Mouse (Mus musculus) MEL (cell line): ENCODE data around the gene Myg1. TPM values are rescaled to one million over a fixed set of nuclear protein-coding genes. Genes with fewer than 3 reads are reported as not detected.

ENCODE experiments used
- DNase-seq: peaks from one replicate; pipeline ENCODE4 v3.0.0; 2011; ENCODE audit warnings: low read depth, low spot score
- H3K27ac ChIP-seq: 2 replicates; pipeline ENCODE4 v1.5.1; 2012; ENCODE audit warnings: low read depth, mild to moderate bottlenecking, control low read depth, low read length, moderate library complexity; ENCODE audit not compliant: control insufficient read depth
- H3K27me3 ChIP-seq, 2 experiments: fragments of 150-350 bp in 1 of 2; sonication (generic) in 1 of 2; 2 replicates each; pipeline ENCODE4 v1.6.1; 2012; ENCODE audit warnings: low read length in 2 of 2, mild to moderate bottlenecking in 2 of 2, improper control_type of control experiment in 1 of 2, moderate library complexity in 1 of 2; ENCODE audit not compliant: insufficient read depth in 2 of 2, control insufficient read depth in 1 of 2
- H3K36me3 ChIP-seq, 2 experiments: 2 replicates each; pipeline ENCODE4 v1.6.1; 2012 to 2014; ENCODE audit warnings: low read length in 2 of 2, improper control_type of control experiment in 1 of 2, inconsistent platforms in 1 of 2, mild to moderate bottlenecking in 1 of 2; ENCODE audit not compliant: insufficient read depth in 2 of 2, control insufficient read depth in 1 of 2
- H3K4me1 ChIP-seq, 2 experiments: fragments of 150-350 bp in 1 of 2; sonication (generic) in 1 of 2; 2 replicates each; pipeline ENCODE4 v1.6.1; 2012; ENCODE audit warnings: low read length in 2 of 2, improper control_type of control experiment in 1 of 2, mild to moderate bottlenecking in 1 of 2; ENCODE audit not compliant: insufficient read depth in 2 of 2, control insufficient read depth in 1 of 2
- H3K4me3 ChIP-seq, 2 experiments: fragments of 150-350 bp in 1 of 2; sonication (generic) in 1 of 2; 2 replicates each; pipeline ENCODE4 v1.5.1; 2012; ENCODE audit warnings: low read depth in 2 of 2, low read length in 2 of 2, mild to moderate bottlenecking in 2 of 2, moderate library complexity in 2 of 2, control low read depth in 1 of 2, improper control_type of control experiment in 1 of 2; ENCODE audit not compliant: control insufficient read depth in 1 of 2, insufficient read depth in 1 of 2
- H3K79me2 ChIP-seq: 2 replicates; pipeline ENCODE4 v1.6.1; 2012; ENCODE audit warnings: mild to moderate bottlenecking, low read length, moderate library complexity; ENCODE audit not compliant: control insufficient read depth, poor library complexity, insufficient read depth
- H3K9ac ChIP-seq: 2 replicates; pipeline ENCODE4 v1.6.1; 2012; ENCODE audit warnings: low read depth, mild to moderate bottlenecking, control low read depth, low read length, moderate library complexity; ENCODE audit not compliant: control insufficient read depth, poor library complexity, severe bottlenecking
- H3K9me3 ChIP-seq: fragments of 150-350 bp; sonication (generic); replicated peaks from 2 replicates; pipeline ENCODE4 v1.6.1; 2012; ENCODE audit warnings: mild to moderate bottlenecking, low read length, improper control_type of control experiment, moderate library complexity; ENCODE audit not compliant: insufficient read depth
- BHLHE40 ChIP-seq: IDR thresholded peaks from 2 replicates; pipeline ENCODE4 v1.6.1; 2012; ENCODE audit warnings: low read depth, mild to moderate bottlenecking, inconsistent platforms, low read length, improper control_type of control experiment, borderline replicate concordance
- CHD2 ChIP-seq: IDR thresholded peaks from 2 replicates; pipeline ENCODE4 v1.6.1; 2011; ENCODE audit warnings: low read length, improper control_type of control experiment
- E2F4 ChIP-seq: IDR thresholded peaks from 2 replicates; pipeline ENCODE4 v1.6.1; 2011; ENCODE audit warnings: low read depth, low read length, improper control_type of control experiment, borderline replicate concordance
- ELF1 ChIP-seq: IDR thresholded peaks from 2 replicates; pipeline ENCODE4 v1.6.1; 2014; ENCODE audit warnings: low read depth, mild to moderate bottlenecking, inconsistent platforms, low read length, improper control_type of control experiment, moderate library complexity
- EP300 ChIP-seq, 2 experiments: IDR thresholded peaks; 2 replicates each; pipeline ENCODE4 v1.6.1; 2011; ENCODE audit warnings: improper control_type of control experiment in 2 of 2, low read length in 2 of 2, low read depth in 1 of 2, mild to moderate bottlenecking in 1 of 2
- GABPA ChIP-seq: IDR thresholded peaks from 2 replicates; pipeline ENCODE4 v1.6.1; 2012; ENCODE audit warnings: low read depth, mild to moderate bottlenecking, inconsistent platforms, low read length, improper control_type of control experiment, moderate library complexity
- GATA1 ChIP-seq: IDR thresholded peaks from 2 replicates; pipeline ENCODE4 v1.6.1; 2011; ENCODE audit warnings: low read depth, low read length, improper control_type of control experiment
- HCFC1 ChIP-seq: IDR thresholded peaks from 2 replicates; pipeline ENCODE4 v1.6.1; 2012; ENCODE audit warnings: low read depth, mild to moderate bottlenecking, inconsistent platforms, low read length, improper control_type of control experiment, moderate library complexity
- JUND ChIP-seq: IDR thresholded peaks from 2 replicates; pipeline ENCODE4 v1.6.1; 2011; ENCODE audit warnings: low read depth, mild to moderate bottlenecking, improper control_type of control experiment, low read length
- MAFK ChIP-seq: IDR thresholded peaks from 2 replicates; pipeline ENCODE4 v1.6.1; 2011; ENCODE audit warnings: low read depth, mild to moderate bottlenecking, low read length, improper control_type of control experiment, borderline replicate concordance
- MAZ ChIP-seq: IDR thresholded peaks from 2 replicates; pipeline ENCODE4 v1.6.1; 2012; ENCODE audit warnings: low read depth, mild to moderate bottlenecking, inconsistent platforms, low read length, improper control_type of control experiment
- MYB ChIP-seq: IDR thresholded peaks from 2 replicates; pipeline ENCODE4 v1.6.1; 2011; ENCODE audit warnings: mild to moderate bottlenecking, low read depth, low read length, improper control_type of control experiment
- MYC ChIP-seq: IDR thresholded peaks from 2 replicates; pipeline ENCODE4 v1.6.1; 2011; ENCODE audit warnings: low read depth, mild to moderate bottlenecking, low read length, improper control_type of control experiment, moderate library complexity
- NRF1 ChIP-seq: IDR thresholded peaks from 2 replicates; pipeline ENCODE4 v1.6.1; 2014; ENCODE audit warnings: low read depth, mild to moderate bottlenecking, inconsistent platforms, low read length, improper control_type of control experiment, moderate library complexity; ENCODE audit not compliant: poor library complexity, insufficient read depth, severe bottlenecking
- POLR2AphosphoS2 ChIP-seq: IDR thresholded peaks from 2 replicates; pipeline ENCODE4 v1.6.1; 2011; ENCODE audit warnings: low read length, improper control_type of control experiment
- RAD21 ChIP-seq: IDR thresholded peaks from 2 replicates; pipeline ENCODE4 v1.6.1; 2011; ENCODE audit warnings: mild to moderate bottlenecking, low read depth, low read length, improper control_type of control experiment
- RCOR1 ChIP-seq: IDR thresholded peaks from 2 replicates; pipeline ENCODE4 v1.6.1; 2012; ENCODE audit warnings: low read depth, mild to moderate bottlenecking, inconsistent platforms, low read length, improper control_type of control experiment
- SIN3A ChIP-seq: IDR thresholded peaks from 2 replicates; pipeline ENCODE4 v1.6.1; 2012; ENCODE audit warnings: low read length, improper control_type of control experiment, inconsistent platforms
- TBP ChIP-seq: IDR thresholded peaks from 2 replicates; pipeline ENCODE4 v1.8.0; 2011; ENCODE audit warnings: low read depth, low read length, improper control_type of control experiment
- TCF12 ChIP-seq: IDR thresholded peaks from 2 replicates; pipeline ENCODE4 v1.6.1; 2014; ENCODE audit warnings: low read depth, mild to moderate bottlenecking, inconsistent platforms, low read length, improper control_type of control experiment, moderate library complexity
- USF1 ChIP-seq: IDR thresholded peaks from 2 replicates; pipeline ENCODE4 v1.6.1; 2014; ENCODE audit warnings: low read depth, mild to moderate bottlenecking, inconsistent platforms, low read length, improper control_type of control experiment, moderate library complexity
- USF2 ChIP-seq, 2 experiments: IDR thresholded peaks; 2 replicates each; pipeline ENCODE4 v1.6.1; 2011 to 2012; ENCODE audit warnings: improper control_type of control experiment in 2 of 2, low read length in 2 of 2, borderline replicate concordance in 1 of 2, inconsistent platforms in 1 of 2, low read depth in 1 of 2, mild to moderate bottlenecking in 1 of 2; ENCODE audit not compliant: insufficient read depth in 1 of 2
- ZMIZ1 ChIP-seq: IDR thresholded peaks from 2 replicates; pipeline ENCODE4 v1.6.1; 2012; ENCODE audit warnings: low read depth, mild to moderate bottlenecking, inconsistent platforms, low read length, improper control_type of control experiment, moderate library complexity
- ZNF384 ChIP-seq: IDR thresholded peaks from 2 replicates; pipeline ENCODE4 v1.6.1; 2012; ENCODE audit warnings: low read depth, mild to moderate bottlenecking, inconsistent platforms, low read length, improper control_type of control experiment
- polyA plus RNA-seq, 2 experiments: library from polyadenylated mRNA; stranded (reverse) in 1 of 2; unstranded in 1 of 2; fragments of >175 nt in 1 of 2; fragments of >200 nt in 1 of 2; gene quantifications; 2 replicates each; pipeline versions ENCODE4 v1.2.1 to v1.2.4; 2012; ENCODE audit warnings: low replicate concordance in 2 of 2, low read depth in 1 of 2; ENCODE audit not compliant: insufficient read length in 2 of 2, insufficient read depth in 1 of 2, missing spikeins in 1 of 2
- total RNA-seq: library from RNA; depleted of rRNA; stranded (reverse); fragments of 300-350 nt; gene quantifications from 2 replicates; pipeline ENCODE4 v1.2.3, GENCODE M21; 2012

Myg1 gene
- total and polyA plus RNA-seq, 3 experiments = 135 to 292 (median 140) TPM

DNA sequence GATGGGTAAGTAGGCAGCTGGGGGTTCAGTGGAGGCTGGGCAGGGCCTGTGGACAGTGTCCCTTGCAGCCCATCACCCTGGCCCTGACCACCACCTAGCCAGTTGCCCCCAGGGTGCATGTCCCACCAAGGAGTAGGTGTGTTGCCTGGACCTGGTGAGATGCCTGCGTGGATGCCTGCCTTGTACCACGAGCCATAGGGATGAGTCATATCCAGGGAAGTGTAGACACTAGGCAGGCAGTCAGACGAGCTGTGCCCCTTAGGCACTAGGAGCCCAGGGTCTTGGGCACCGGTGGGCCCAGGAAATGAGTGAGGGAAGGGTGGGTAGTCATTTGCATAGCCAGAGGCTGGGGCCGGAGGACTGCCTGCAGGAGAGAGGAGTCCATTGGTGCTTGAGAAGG, 27.3 kb downstream of the Myg1 start:
- no peak for TF ChIP-seq USF2 (IDR thresholded peaks at IDR 0.05; ENCODE audit: borderline replicate concordance in 1 of 2, insufficient read depth in 1 of 2, low read depth in 1 of 2, low read length in 2 of 2)
- no peak for TF ChIP-seq JUND
- TF ChIP-seq POLR2AphosphoS2 = no peak
- TF ChIP-seq RAD21 = no peak
- no peak for TF ChIP-seq RCOR1
- no peak for TF ChIP-seq MYC
- no peak for TF ChIP-seq MAFK
- TF ChIP-seq EP300 (IDR thresholded peaks at IDR 0.05; ENCODE audit: low read depth in 1 of 2, low read length in 2 of 2) = no peak
- TF ChIP-seq MYB = no peak
- TF ChIP-seq CHD2 = no peak
- TF ChIP-seq GABPA = no peak
- TF ChIP-seq E2F4 = no peak
- TF ChIP-seq GATA1 = no peak
- Histone ChIP-seq H3K9ac (no peak overlapping the region), H3K36me3 (no peaks in the 10 kb centered on the region), H3K4me1 (no peaks in the 10 kb centered on the region), H3K79me2 (no peaks in the 10 kb centered on the region), H3K9me3 (no peaks in the 10 kb centered on the region), H3K27ac (no peak overlapping the region), H3K4me3 (no peak overlapping the region), H3K27me3 (peaks cover 10 to 13% of the 10 kb centered on the region in 2 experiments; a peak in 3 of 4 replicates)
- no peak for DNase-seq

DNA sequence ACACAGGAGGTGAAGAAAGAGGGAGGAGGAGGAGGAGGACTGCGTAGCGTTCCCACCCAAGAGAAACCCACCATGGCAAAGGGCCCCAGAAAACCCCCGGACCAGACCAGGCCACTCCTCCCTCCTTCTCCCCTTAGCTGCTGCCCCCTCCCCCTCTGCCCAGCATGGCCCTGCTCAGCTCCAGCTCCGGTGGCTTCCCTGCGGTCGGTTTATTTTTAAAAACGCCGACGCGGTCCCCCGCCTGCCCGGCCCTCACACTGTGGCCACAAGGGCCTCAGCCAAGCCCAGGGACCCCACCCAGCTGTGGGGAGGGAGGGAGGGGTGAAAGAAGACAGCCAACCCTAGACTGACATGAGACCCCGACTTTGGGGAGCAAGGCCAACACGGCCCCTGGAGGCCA, 31.1 kb downstream of the Myg1 start:
- peaks cover 0 to 11% of the 10 kb centered on the region in 2 experiments; a peak in 2 of 4 replicates for H3K4me1 ChIP-seq
- H3K9me3 ChIP-seq = no peaks in the 10 kb centered on the region
- TF ChIP-seq TBP (no peak), BHLHE40 (no peak), USF2 (IDR thresholded peaks at IDR 0.05; ENCODE audit: borderline replicate concordance in 1 of 2, insufficient read depth in 1 of 2, low read depth in 1 of 2, low read length in 2 of 2) (no peak), ZNF384 (no peak), ZMIZ1 (no peak), EP300 (IDR thresholded peaks at IDR 0.05; ENCODE audit: low read depth in 1 of 2, low read length in 2 of 2) (no peak), USF1 (no peak), MAZ (no peak), E2F4 (no peak), ELF1 (no peak), SIN3A (no peak), HCFC1 (no peak), TCF12 (no peak), NRF1 (no peak)
- no peak overlapping the region for H3K27ac ChIP-seq
- H3K9ac ChIP-seq = no peak overlapping the region
- H3K4me3 ChIP-seq = no peak overlapping the region
- H3K79me2 ChIP-seq = no peaks in the 10 kb centered on the region
- peaks cover 0 to 5% of the 10 kb centered on the region in 2 experiments; a peak in 2 of 4 replicates for H3K36me3 ChIP-seq
- H3K27me3 ChIP-seq = peaks cover 4 to 6% of the 10 kb centered on the region in 2 experiments; a peak in 3 of 4 replicates
- no peak for DNase-seq
